Mouse (Mus musculus): ENCODE results near the gene Macf1. TPM values are rescaled to one million over a fixed set of nuclear protein-coding genes. Genes with fewer than 3 reads are reported as not detected.

Gene Macf1
- polyA plus RNA-seq, 1 experiment from 2014 or later = 28.9 TPM

DNA sequence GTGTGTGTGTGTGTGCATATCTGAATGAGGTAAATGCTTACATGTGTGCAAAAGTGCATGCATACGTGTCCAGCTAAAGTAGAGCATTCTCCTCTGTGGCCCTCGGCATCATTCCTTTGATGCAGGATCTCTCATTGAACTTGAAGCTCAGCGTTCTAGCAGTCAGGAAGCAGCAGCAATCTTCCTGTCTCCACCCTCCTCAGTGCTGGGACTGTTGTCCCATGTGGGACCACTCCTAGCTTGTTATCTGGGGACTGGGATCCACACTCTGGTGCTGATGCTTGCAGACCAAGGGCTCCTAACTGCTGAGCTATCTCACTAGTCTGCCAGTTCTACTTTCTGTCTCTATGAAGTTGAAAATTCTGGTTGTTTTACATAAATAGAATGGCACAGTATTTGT lies 52.5 kb downstream of the Macf1 start:
- H3K4me2 ChIP-seq (replicated peaks; ENCODE audit: low read depth) = no peak overlapping the region
- no peak overlapping the region for H3K9ac ChIP-seq (ENCODE audit: low read length)
- no peaks in the 10 kb centered on the region for H3K27me3 ChIP-seq (ENCODE audit: control insufficient read depth, insufficient read depth, low read length)
- H3K36me3 ChIP-seq (ENCODE audit: control insufficient read depth, insufficient read depth, low read length) = no peaks in the 10 kb centered on the region; the same call in 1 of the 2 replicates
- no peak overlapping the region for H3K27ac ChIP-seq (replicated peaks)
- H3K4me1 ChIP-seq (replicated peaks; ENCODE audit: control insufficient read depth, insufficient read depth) = no peaks in the 10 kb centered on the region
- TF ChIP-seq CTCF (IDR thresholded peaks at IDR 0.05; ENCODE audit: low read depth) = no peak
- TF ChIP-seq EP300 (optimal IDR thresholded peaks at IDR 0.05) = no peak
- WGBS = 86% methylated on average over 3 of the region's 3 CpGs
- DNase-seq (ENCODE audit: low spot score) (no peak), ATAC-seq (ENCODE audit: low FRiP score, low TSS enrichment) (no peak)
- H3K9me3 ChIP-seq (ENCODE audit: control insufficient read depth, low read length) = no peaks in the 10 kb centered on the region
- H3K4me3 ChIP-seq (ENCODE audit: low read depth, low read length) = no peak overlapping the region

DNA sequence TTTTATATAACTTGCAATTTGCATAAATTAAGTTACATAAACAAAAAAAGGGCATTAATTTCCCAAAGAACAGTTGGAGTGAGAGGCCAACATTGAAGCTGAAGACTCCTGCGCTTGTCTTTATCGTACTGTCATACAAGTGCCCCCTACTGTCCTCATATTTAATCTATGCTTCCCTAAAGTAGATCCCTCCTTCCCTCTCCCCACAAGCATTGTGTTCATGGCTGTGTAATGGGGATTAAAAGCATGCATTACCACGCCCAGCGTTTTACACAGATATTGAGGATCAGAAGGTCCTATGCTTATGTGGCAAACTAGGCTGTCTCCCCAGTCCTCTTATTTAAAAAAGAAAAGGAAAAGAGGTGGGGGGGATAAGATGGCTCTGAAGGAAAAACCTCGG lies 56.5 kb downstream of the Macf1 start:
- no peak overlapping the region for H3K4me3 ChIP-seq (ENCODE audit: low read depth, low read length)
- no peaks in the 10 kb centered on the region for H3K9me3 ChIP-seq (ENCODE audit: control insufficient read depth, low read length)
- peaks cover 10% of the 10 kb centered on the region; the same call in 1 of the 2 replicates for H3K4me1 ChIP-seq (replicated peaks; ENCODE audit: control insufficient read depth, insufficient read depth)
- no peaks in the 10 kb centered on the region for H3K27me3 ChIP-seq (ENCODE audit: control insufficient read depth, insufficient read depth, low read length)
- TF ChIP-seq CTCF (IDR thresholded peaks at IDR 0.05; ENCODE audit: low read depth) (peak; percentile 44), EP300 (optimal IDR thresholded peaks at IDR 0.05) (no peak)
- DNase-seq (ENCODE audit: low spot score) (no peak), ATAC-seq (ENCODE audit: low FRiP score, low TSS enrichment) (no peak)
- no peak overlapping the region for H3K9ac ChIP-seq (ENCODE audit: low read length)
- no peak overlapping the region for H3K4me2 ChIP-seq (replicated peaks; ENCODE audit: low read depth)
- H3K36me3 ChIP-seq (ENCODE audit: control insufficient read depth, insufficient read depth, low read length) = no peaks in the 10 kb centered on the region; the same call in 1 of the 2 replicates
- 60% methylated on average over 5 of the region's 5 CpGs for WGBS
- H3K27ac ChIP-seq (replicated peaks) = no peak overlapping the region

DNA sequence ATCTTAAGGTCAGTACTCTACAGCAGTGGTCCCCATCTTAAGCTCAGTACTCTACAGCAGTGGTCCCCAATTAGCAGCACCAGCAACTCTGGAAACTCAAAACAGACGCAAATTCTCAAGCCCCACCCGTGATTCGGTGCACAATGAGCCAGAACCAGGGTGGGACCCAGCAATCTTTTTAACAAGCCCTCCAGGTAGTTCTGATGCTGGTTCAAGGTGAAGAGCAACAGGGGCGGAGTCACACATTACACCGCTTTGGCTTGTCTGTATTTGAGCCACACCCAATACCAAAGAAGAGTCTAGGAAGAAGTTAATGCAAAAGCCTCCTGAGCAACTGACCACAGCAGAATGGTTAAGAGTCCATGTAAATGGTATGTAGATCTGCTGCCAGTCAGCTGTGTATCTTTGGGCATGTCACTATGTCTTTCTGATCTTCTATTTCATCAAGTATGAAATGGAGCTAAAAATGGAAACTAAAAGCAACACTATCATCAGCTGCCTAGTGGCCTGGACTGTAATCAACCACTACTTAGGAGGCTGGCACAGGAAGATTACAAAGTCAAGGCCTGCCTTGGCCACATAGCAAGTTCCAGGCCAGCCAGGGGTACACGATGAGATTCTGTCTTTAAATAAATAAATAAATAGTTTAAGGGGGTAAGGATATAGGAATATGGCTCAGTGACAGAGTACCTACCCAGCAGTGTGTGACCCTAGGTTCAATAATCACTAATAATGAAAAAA lies 58.7 kb downstream of the Macf1 start:
- no peaks in the 10 kb centered on the region for H3K9me3 ChIP-seq (ENCODE audit: control insufficient read depth, low read length)
- H3K4me3 ChIP-seq (ENCODE audit: low read depth, low read length) = no peak overlapping the region
- H3K4me2 ChIP-seq (replicated peaks; ENCODE audit: low read depth) = no peak overlapping the region
- H3K9ac ChIP-seq (ENCODE audit: low read length) = no peak overlapping the region
- DNase-seq (ENCODE audit: low spot score) = no peak
- no peak for TF ChIP-seq CTCF (IDR thresholded peaks at IDR 0.05; ENCODE audit: low read depth)
- TF ChIP-seq EP300 (optimal IDR thresholded peaks at IDR 0.05) = no peak
- ATAC-seq (ENCODE audit: low FRiP score, low TSS enrichment) = no peak
- no peaks in the 10 kb centered on the region for H3K27me3 ChIP-seq (ENCODE audit: control insufficient read depth, insufficient read depth, low read length)
- H3K27ac ChIP-seq (replicated peaks) = peak overlapping the region; percentile 53; the same call in 1 of the 2 replicates
- H3K36me3 ChIP-seq (ENCODE audit: control insufficient read depth, insufficient read depth, low read length) = no peaks in the 10 kb centered on the region
- WGBS = 74% methylated on average over 6 of the region's 6 CpGs
- H3K4me1 ChIP-seq (replicated peaks; ENCODE audit: control insufficient read depth, insufficient read depth) = peaks cover 10% of the 10 kb centered on the region; the same call in 1 of the 2 replicates

DNA sequence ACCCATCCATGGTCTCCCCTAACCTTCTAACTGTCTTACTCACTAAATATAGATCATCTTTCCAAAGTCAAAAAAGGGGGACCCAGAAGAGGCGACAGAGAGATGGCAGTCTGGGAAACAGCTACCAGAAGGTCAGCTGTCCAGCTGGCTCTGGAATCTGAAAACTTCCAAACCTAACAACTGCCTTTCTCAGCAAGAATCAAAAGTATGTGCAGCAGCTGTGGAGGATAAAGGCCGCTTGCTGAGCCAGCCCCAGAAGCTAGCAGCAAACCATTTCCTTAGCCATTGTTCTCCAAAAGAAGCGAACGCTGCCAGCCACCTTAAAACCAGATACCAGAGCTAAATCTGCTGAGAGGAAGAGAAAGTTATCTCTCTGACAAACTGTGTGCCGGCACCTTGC lies 59.7 kb downstream of the Macf1 start:
- 19% methylated on average over 5 of the region's 5 CpGs for WGBS
- no peak for DNase-seq (ENCODE audit: low spot score)
- no peak for TF ChIP-seq EP300 (optimal IDR thresholded peaks at IDR 0.05)
- no peak for TF ChIP-seq CTCF (IDR thresholded peaks at IDR 0.05; ENCODE audit: low read depth)
- Histone ChIP-seq H3K9ac (ENCODE audit: low read length) (peak overlapping the region; percentile 31; the same call in 1 of the 2 replicates), H3K27me3 (ENCODE audit: control insufficient read depth, insufficient read depth, low read length) (no peaks in the 10 kb centered on the region), H3K4me3 (ENCODE audit: low read depth, low read length) (no peak overlapping the region), H3K36me3 (ENCODE audit: control insufficient read depth, insufficient read depth, low read length) (no peaks in the 10 kb centered on the region), H3K4me2 (replicated peaks; ENCODE audit: low read depth) (no peak overlapping the region; the same call in 1 of the 2 replicates), H3K27ac (replicated peaks) (peak overlapping the region; percentile 53), H3K4me1 (replicated peaks; ENCODE audit: control insufficient read depth, insufficient read depth) (peaks cover 10% of the 10 kb centered on the region; the same call in 1 of the 2 replicates), H3K9me3 (ENCODE audit: control insufficient read depth, low read length) (no peaks in the 10 kb centered on the region)
- ATAC-seq (ENCODE audit: low FRiP score, low TSS enrichment) = 0 out of 2 replicates have a peak, but pooled peaks have one; percentile 21

DNA sequence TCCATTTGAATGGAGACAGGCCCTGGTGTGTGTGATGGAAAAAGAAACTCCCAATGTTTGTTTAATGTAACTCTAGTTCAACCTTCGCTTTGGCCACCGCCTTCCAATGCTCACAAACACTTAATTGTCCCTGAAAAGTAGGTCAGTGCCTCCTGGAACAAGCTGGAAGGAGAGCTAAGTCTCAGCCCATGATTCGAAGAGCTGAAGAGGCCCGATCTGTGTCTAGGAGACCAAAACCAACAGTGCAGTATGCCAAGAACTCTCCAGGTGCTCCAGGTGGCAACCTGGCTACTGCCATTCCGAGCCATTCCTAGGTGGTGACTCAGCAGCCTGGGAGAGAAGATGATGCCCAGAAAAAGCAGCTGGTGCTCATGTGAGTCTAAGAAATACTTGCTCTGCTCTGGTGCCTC lies 60.4 kb downstream of the Macf1 start:
- Histone ChIP-seq H3K9me3 (ENCODE audit: control insufficient read depth, low read length) (no peaks in the 10 kb centered on the region), H3K9ac (ENCODE audit: low read length) (no peak overlapping the region), H3K36me3 (ENCODE audit: control insufficient read depth, insufficient read depth, low read length) (no peaks in the 10 kb centered on the region), H3K4me1 (replicated peaks; ENCODE audit: control insufficient read depth, insufficient read depth) (peaks cover 10% of the 10 kb centered on the region; the same call in 1 of the 2 replicates), H3K27me3 (ENCODE audit: control insufficient read depth, insufficient read depth, low read length) (no peaks in the 10 kb centered on the region), H3K4me3 (ENCODE audit: low read depth, low read length) (no peak overlapping the region), H3K27ac (replicated peaks) (peak overlapping the region; percentile 53), H3K4me2 (replicated peaks; ENCODE audit: low read depth) (no peak overlapping the region; the same call in 1 of the 2 replicates)
- peak; percentile 37 for DNase-seq (ENCODE audit: low spot score)
- no peak for TF ChIP-seq CTCF (IDR thresholded peaks at IDR 0.05; ENCODE audit: low read depth)
- TF ChIP-seq EP300 (optimal IDR thresholded peaks at IDR 0.05) = no peak
- ATAC-seq (ENCODE audit: low FRiP score, low TSS enrichment) = peak; percentile 36; the same call in 1 of the 2 replicates
- WGBS = 36% methylated on average over 5 of the region's 5 CpGs

DNA sequence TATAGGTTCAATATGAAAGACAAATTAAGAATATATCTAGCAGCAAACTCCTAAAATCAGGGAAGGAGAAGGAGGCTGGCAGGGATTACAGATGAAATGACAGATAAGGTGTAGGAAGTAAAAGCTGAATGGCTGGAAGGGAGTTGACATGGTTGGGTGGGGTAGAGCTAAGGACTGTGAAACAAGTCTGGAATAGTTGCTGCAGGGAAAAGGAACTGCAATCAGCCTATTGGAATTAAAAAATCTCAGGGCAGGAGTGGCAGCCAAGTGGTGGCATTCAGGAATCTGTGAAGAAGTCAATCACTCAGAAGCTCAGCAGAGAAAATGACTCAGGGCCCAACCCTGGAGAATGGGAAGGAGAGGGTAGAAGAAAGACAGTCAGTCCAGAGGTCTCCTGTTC lies 62.4 kb downstream of the Macf1 start:
- Histone ChIP-seq H3K9me3 (ENCODE audit: control insufficient read depth, low read length) (no peaks in the 10 kb centered on the region), H3K4me3 (ENCODE audit: low read depth, low read length) (no peak overlapping the region), H3K36me3 (ENCODE audit: control insufficient read depth, insufficient read depth, low read length) (no peaks in the 10 kb centered on the region), H3K4me1 (replicated peaks; ENCODE audit: control insufficient read depth, insufficient read depth) (peaks cover 10% of the 10 kb centered on the region; the same call in 1 of the 2 replicates), H3K9ac (ENCODE audit: low read length) (no peak overlapping the region), H3K4me2 (replicated peaks; ENCODE audit: low read depth) (no peak overlapping the region), H3K27me3 (ENCODE audit: control insufficient read depth, insufficient read depth, low read length) (no peaks in the 10 kb centered on the region), H3K27ac (replicated peaks) (peak overlapping the region; percentile 45; the same call in 1 of the 2 replicates)
- no peak for TF ChIP-seq CTCF (IDR thresholded peaks at IDR 0.05; ENCODE audit: low read depth)
- no peak for TF ChIP-seq EP300 (optimal IDR thresholded peaks at IDR 0.05)
- ATAC-seq (ENCODE audit: low FRiP score, low TSS enrichment) (no peak), DNase-seq (ENCODE audit: low spot score) (no peak)

Measured in stomach, postnatal 0 days (tissue).